ENCODE assay signal across 8 mouse cellular contexts in the genomic region with DNA sequence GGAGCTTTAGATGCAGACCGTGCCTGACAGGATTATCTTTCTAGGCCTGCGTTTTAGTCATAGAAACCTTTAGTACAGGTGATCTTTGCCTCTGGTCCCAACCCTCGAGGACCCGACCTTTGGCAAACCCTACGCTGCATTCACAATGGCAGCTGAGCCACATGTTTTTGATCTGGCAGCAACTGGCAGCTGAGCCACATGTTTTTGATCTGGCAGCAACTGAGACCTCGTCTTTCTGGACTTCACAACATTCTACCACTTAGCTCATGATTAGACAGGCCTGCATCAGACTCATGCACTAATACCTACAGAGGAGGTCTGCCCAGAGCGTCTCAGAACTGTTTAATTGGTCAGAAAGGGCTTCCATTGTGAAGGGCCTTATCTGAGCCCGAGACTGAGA. TPM values are rescaled to one million over a fixed set of nuclear protein-coding genes. Genes with fewer than 3 reads are reported as not detected.
DNase-seq lines count a peak whose midpoint lies in the region; ATAC-seq and TF ChIP-seq lines count a peak whose summit lies in the region.

No protein-coding gene starts in this region.

- ATAC-seq in lung, embryonic 15.5 days (ENCODE audit: borderline replicate concordance, extremely low read depth, low FRiP score, low TSS enrichment) = no peak
- ATAC-seq in forebrain, embryonic 14.5 days = no peak
- no peak for ATAC-seq in kidney, postnatal 0 days (replicated peaks; ENCODE audit: low FRiP score, low read depth)
- ATAC-seq in cerebellum, adult (ENCODE audit: insufficient number of reproducible peaks, low FRiP score, low TSS enrichment) = no peak

- H3K27ac ChIP-seq in lung, embryonic 15.5 days = peak overlapping the region; percentile 86
- peak overlapping the region; percentile 64 for H3K27ac ChIP-seq in forebrain, embryonic 14.5 days (ENCODE audit: low read depth, low read length)
- peak overlapping the region; percentile 82 for H3K27ac ChIP-seq in kidney, postnatal 0 days
- peak overlapping the region; percentile 41 for H3K27ac ChIP-seq in olfactory bulb, adult 2 months (ENCODE audit: insufficient read depth, low read depth, low read length)

- 50% methylated on average over 8 of the region's 8 CpGs for WGBS in lung, embryonic 15.5 days
- WGBS in forebrain, embryonic 14.5 days = 47% methylated on average over 8 of the region's 8 CpGs
- 44% methylated on average over 8 of the region's 8 CpGs for WGBS in kidney, postnatal 0 days
- WGBS in olfactory bulb, adult 2 months = 71% methylated on average over 8 of the region's 8 CpGs

- no peaks in the 10 kb centered on the region for H3K27me3 ChIP-seq in lung, embryonic 15.5 days
- no peaks in the 10 kb centered on the region for H3K27me3 ChIP-seq in forebrain, embryonic 14.5 days (replicated peaks; ENCODE audit: control insufficient read depth, insufficient read depth, low read length)
- no peaks in the 10 kb centered on the region for H3K27me3 ChIP-seq in kidney, postnatal 0 days (ENCODE audit: insufficient read depth, low read length)

- H3K9ac ChIP-seq in lung, embryonic 15.5 days = peak overlapping the region; percentile 15; the same call in 1 of the 2 replicates
- peak overlapping the region; percentile 21; the same call in 1 of the 2 replicates for H3K9ac ChIP-seq in forebrain, embryonic 14.5 days (ENCODE audit: low read length)
- peak overlapping the region; percentile 19; the same call in 1 of the 2 replicates for H3K9ac ChIP-seq in kidney, postnatal 0 days (ENCODE audit: low read depth, low read length)

- TF ChIP-seq CTCF in kidney, postnatal 0 days (IDR thresholded peaks at IDR 0.05; ENCODE audit: low read depth) = no peak
- TF ChIP-seq CTCF in olfactory bulb, adult 2 months (IDR thresholded peaks at IDR 0.05; ENCODE audit: insufficient read depth, low read depth, low read length) = no peak

- peak overlapping the region; percentile 94 for H3K4me2 ChIP-seq in lung, embryonic 15.5 days
- H3K4me2 ChIP-seq in forebrain, embryonic 14.5 days (ENCODE audit: low read length) = peak overlapping the region; percentile 26
- H3K4me2 ChIP-seq in kidney, postnatal 0 days (ENCODE audit: low read length) = peak overlapping the region; percentile 96

- peaks cover 38% of the 10 kb centered on the region for H3K4me1 ChIP-seq in lung, embryonic 15.5 days
- peaks cover 20% of the 10 kb centered on the region; the same call in 1 of the 2 replicates for H3K4me1 ChIP-seq in forebrain, embryonic 14.5 days (ENCODE audit: control insufficient read depth, insufficient read depth, low read length)
- H3K4me1 ChIP-seq in kidney, postnatal 0 days (replicated peaks; ENCODE audit: insufficient read depth, low read length) = peaks cover 25% of the 10 kb centered on the region
- peaks cover 21% of the 10 kb centered on the region for H3K4me1 ChIP-seq in olfactory bulb, adult 2 months (ENCODE audit: control insufficient read depth, insufficient read depth, low read length)

- H3K4me3 ChIP-seq in lung, embryonic 15.5 days = peak overlapping the region; percentile 57
- H3K4me3 ChIP-seq in forebrain, embryonic 14.5 days (ENCODE audit: low read depth, low read length) = no peak overlapping the region
- peak overlapping the region; percentile 55; the same call in 1 of the 2 replicates for H3K4me3 ChIP-seq in kidney, postnatal 0 days (replicated peaks; ENCODE audit: low read depth, low read length)
- H3K4me3 ChIP-seq in olfactory bulb, adult 2 months (ENCODE audit: insufficient read depth, low read depth, low read length) = peak overlapping the region; percentile 16; the same call in 1 of the 2 replicates

- no peak for DNase-seq in lung, postnatal 25 days (ENCODE audit: low spot score)
- DNase-seq in forebrain, embryonic 14.5 days (ENCODE audit: low spot score) = peak; percentile 13
- no peak for DNase-seq in kidney, postnatal 0 days (ENCODE audit: low spot score)
- no peak for DNase-seq in urinary bladder, postnatal 25 days (ENCODE audit: low spot score)
- DNase-seq in layer of hippocampus, postnatal 10 days (ENCODE audit: low spot score in 2 of 2) = no peak

- TF ChIP-seq POLR2A in olfactory bulb, adult 2 months (IDR thresholded peaks at IDR 0.05; ENCODE audit: insufficient read depth, low read depth, low read length) = no peak

- H3K36me3 ChIP-seq in lung, embryonic 15.5 days = peaks cover 26% of the 10 kb centered on the region; the same call in 1 of the 2 replicates
- no peaks in the 10 kb centered on the region for H3K36me3 ChIP-seq in forebrain, embryonic 14.5 days (ENCODE audit: control insufficient read depth, insufficient read depth, low read length)
- peaks cover 29% of the 10 kb centered on the region; the same call in 1 of the 2 replicates for H3K36me3 ChIP-seq in kidney, postnatal 0 days (ENCODE audit: insufficient read depth, low read length)

- no peaks in the 10 kb centered on the region for H3K9me3 ChIP-seq in lung, embryonic 15.5 days
- H3K9me3 ChIP-seq in forebrain, embryonic 14.5 days (replicated peaks; ENCODE audit: control insufficient read depth, low read length) = no peaks in the 10 kb centered on the region
- H3K9me3 ChIP-seq in kidney, postnatal 0 days (replicated peaks; ENCODE audit: low read length) = no peaks in the 10 kb centered on the region

RNA-seq across cellular contexts. Expression of a gene that starts 1.9 kb away (rescaled TPM):
- 246 and 279 TPM in 2 replicates for polyA plus RNA-seq in lung, embryonic 15.5 days (2015; fragmentation: Nextera tagmentation; extraction: Ambion mirVana)
- polyA plus RNA-seq in forebrain, embryonic 14.5 days (2014; fragmentation: Nextera tagmentation; extraction: Ambion mirVana) = 42.5 and 55.0 TPM in 2 replicates
- polyA plus RNA-seq in kidney, postnatal 0 days (2015; fragmentation: Nextera tagmentation; extraction: Ambion mirVana) = 274 and 319 TPM in 2 replicates
- polyA plus RNA-seq in olfactory bulb, adult 2 months (2012; ENCODE audit: insufficient read depth, insufficient read length, low replicate concordance, missing spikeins) = 487 TPM in 1 of 2 replicates, not detected in the other
- total RNA-seq in layer of hippocampus, postnatal 10 days (2021) = 10 to 100 TPM; 58.2 to 66.6 TPM

RNA-seq across cellular contexts. Expression of a gene that starts 19.7 kb away (rescaled TPM):
- polyA plus RNA-seq in lung, embryonic 15.5 days (2015; fragmentation: Nextera tagmentation; extraction: Ambion mirVana) = 4.1 and 4.2 TPM in 2 replicates
- polyA plus RNA-seq in forebrain, embryonic 14.5 days (2014; fragmentation: Nextera tagmentation; extraction: Ambion mirVana) = 4.6 and 5.0 TPM in 2 replicates
- polyA plus RNA-seq in kidney, postnatal 0 days (2015; fragmentation: Nextera tagmentation; extraction: Ambion mirVana) = 0.15 and 0.18 TPM in 2 replicates
- not detected in 2 replicates for polyA plus RNA-seq in olfactory bulb, adult 2 months (2012; ENCODE audit: insufficient read depth, insufficient read length, low replicate concordance, missing spikeins)
- total RNA-seq in layer of hippocampus, postnatal 10 days (2021) = under 1 TPM; 0.50 to 0.87 TPM

RNA-seq across cellular contexts. Expression of a gene that starts 22.3 kb away (rescaled TPM):
- polyA plus RNA-seq in lung, embryonic 15.5 days (2015; fragmentation: Nextera tagmentation; extraction: Ambion mirVana) = 0.06 TPM in 1 of 2 replicates, not detected in the other
- polyA plus RNA-seq in forebrain, embryonic 14.5 days (2014; fragmentation: Nextera tagmentation; extraction: Ambion mirVana) = not detected in 2 replicates
- polyA plus RNA-seq in kidney, postnatal 0 days (2015; fragmentation: Nextera tagmentation; extraction: Ambion mirVana) = 0.05 and 0.13 TPM in 2 replicates
- polyA plus RNA-seq in olfactory bulb, adult 2 months (2012; ENCODE audit: insufficient read depth, insufficient read length, low replicate concordance, missing spikeins) = not detected in 2 replicates
- 1 to 10 TPM in 1 of 2 experiments, under 1 TPM in 1; 0.65 to 1.3 TPM for total RNA-seq in layer of hippocampus, postnatal 10 days (2021)

RNA-seq across cellular contexts. Expression of a gene that starts 41.8 kb away (rescaled TPM):
- polyA plus RNA-seq in lung, embryonic 15.5 days (2015; fragmentation: Nextera tagmentation; extraction: Ambion mirVana) = 20.0 and 23.1 TPM in 2 replicates
- polyA plus RNA-seq in forebrain, embryonic 14.5 days (2014; fragmentation: Nextera tagmentation; extraction: Ambion mirVana) = 13.7 and 19.0 TPM in 2 replicates
- 21.7 and 21.9 TPM in 2 replicates for polyA plus RNA-seq in kidney, postnatal 0 days (2015; fragmentation: Nextera tagmentation; extraction: Ambion mirVana)
- not detected in 2 replicates for polyA plus RNA-seq in olfactory bulb, adult 2 months (2012; ENCODE audit: insufficient read depth, insufficient read length, low replicate concordance, missing spikeins)
- 1 to 10 TPM; 5.9 to 6.9 TPM for total RNA-seq in layer of hippocampus, postnatal 10 days (2021)

Comparison
In these comparisons a context has a peak if more than half of its experiments do, and no peak if none do; other contexts are left out.
1. H3K4me2 ChIP-seq: peak in every context shown above with its lines; median percentile 96 in kidney, postnatal 0 days; 94 in lung, embryonic 15.5 days; 26 in forebrain, embryonic 14.5 days.